Mouse (Mus musculus) megakaryocyte, embryonic 14.5 days (primary cell): ENCODE data around the gene Nrg3.

ENCODE experiments used
- FLI1 ChIP-seq: IDR thresholded peaks from 2 replicates; pipeline ENCODE4 v1.6.1; 2012; ENCODE audit warnings: low read length, inconsistent platforms, mixed read lengths
- GATA1 ChIP-seq: IDR thresholded peaks from 3 replicates; pipeline ENCODE4 v1.6.1; 2012; ENCODE audit warnings: mixed read lengths, low read length, inconsistent platforms, borderline replicate concordance

GRCm38 (mm10) chr14:39106776-39107175 is 366.1 kb downstream of the Nrg3 start:
- no peak for TF ChIP-seq GATA1
- no peak for TF ChIP-seq FLI1
